ENCODE assay signal across 25 mouse cellular contexts in the genomic region with DNA sequence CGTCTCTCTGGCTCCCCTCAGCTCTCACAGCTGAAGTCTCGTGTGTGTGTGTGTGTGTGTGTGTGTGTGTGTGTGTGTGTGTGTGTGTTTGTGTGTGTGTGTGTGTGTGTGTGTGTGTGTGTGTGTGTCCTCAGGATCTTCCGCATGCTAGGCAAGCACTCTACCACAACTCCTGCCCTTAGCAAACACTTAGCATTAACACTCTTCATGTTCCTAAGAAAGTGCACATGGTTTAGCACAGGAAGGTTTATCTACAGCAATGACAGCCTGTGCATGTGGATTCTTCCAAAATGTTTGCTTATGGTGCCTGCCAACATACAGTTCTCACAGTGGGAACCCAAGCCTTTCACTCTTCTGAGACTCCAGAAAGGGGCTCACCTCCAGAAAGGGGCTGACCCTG. TPM values are rescaled to one million over a fixed set of nuclear protein-coding genes. Genes with fewer than 3 reads are reported as not detected.
DNase-seq lines count a peak whose midpoint lies in the region; ATAC-seq and TF ChIP-seq lines count a peak whose summit lies in the region.
"Had no signal": no experiment of that assay in that cellular context is flagged by ENCODE, and none has a peak within 500 bp of the region (broad histone marks: within the 10 kb centered on the region; RNA-seq: fewer than 3 reads in every experiment).

No protein-coding gene starts in this region.

- WGBS in lung, adult 2 months = 42% methylated on average over 2 of the region's 3 CpGs
- 77% methylated on average over 3 of the region's 3 CpGs for WGBS in intestine, embryonic 16.5 days

- H3K9me3 ChIP-seq in intestine, embryonic 16.5 days (ENCODE audit: control insufficient read depth, low read length) = no peaks in the 10 kb centered on the region
- H3K9me3 ChIP-seq: embryonic facial prominence, embryonic 13.5 days; embryonic facial prominence, embryonic 15.5 days; forebrain, embryonic 10.5 days; forebrain, embryonic 12.5 days; forebrain, embryonic 15.5 days had no signal

- peak; percentile 10 to 14 for DNase-seq in lung, adult 18-20 months
- DNase-seq in lung, adult 2 months = no peak
- peak; percentile 9 for DNase-seq in lung, postnatal 10 days
- peak; percentile 21 for DNase-seq in lung, postnatal 25 days (ENCODE audit: low spot score)
- DNase-seq in lung, postnatal 4 days = peak; percentile 11 to 32
- no peak for DNase-seq in adrenal gland, adult 8-10 months
- DNase-seq: adrenal gland, postnatal 10 days; adrenal gland, postnatal 25 days; cerebellum, adult 11 months; cerebellum, adult 18-20 months; cerebellum, adult 8-10 months; cerebellum, adult 9-11 months; cerebellum, postnatal 14 days; cerebellum, postnatal 36 days; embryo, embryonic 11 days had no signal

- no peaks in the 10 kb centered on the region for H3K36me3 ChIP-seq in intestine, embryonic 16.5 days (ENCODE audit: control insufficient read depth, insufficient read depth, low read length)
- H3K36me3 ChIP-seq: embryonic facial prominence, embryonic 13.5 days; embryonic facial prominence, embryonic 15.5 days; forebrain, embryonic 10.5 days; forebrain, embryonic 12.5 days; forebrain, embryonic 15.5 days had no signal

- no peak for ATAC-seq in intestine, embryonic 16.5 days
- ATAC-seq: activated CD4-positive, CD25-positive, alpha-beta regulatory T cell, adult 4 months; forebrain, embryonic 15.5 days had no signal

- no peak overlapping the region for H3K4me3 ChIP-seq in lung, adult 2 months (replicated peaks; ENCODE audit: extremely low read depth, low read depth, low read length)
- no peak overlapping the region for H3K4me3 ChIP-seq in intestine, embryonic 16.5 days (ENCODE audit: low read length)
- H3K4me3 ChIP-seq: embryonic facial prominence, embryonic 13.5 days; embryonic facial prominence, embryonic 15.5 days; erythroblast, embryonic 14.5 days; forebrain, embryonic 10.5 days; forebrain, embryonic 12.5 days; forebrain, embryonic 15.5 days had no signal

- no peaks in the 10 kb centered on the region for H3K4me1 ChIP-seq in lung, adult 2 months (ENCODE audit: control insufficient read depth, insufficient read depth, low read length)
- H3K4me1 ChIP-seq in intestine, embryonic 16.5 days (ENCODE audit: control insufficient read depth, insufficient read depth, low read length) = peaks cover 7% of the 10 kb centered on the region
- H3K4me1 ChIP-seq: embryonic facial prominence, embryonic 13.5 days; embryonic facial prominence, embryonic 15.5 days; forebrain, embryonic 12.5 days; forebrain, embryonic 15.5 days had no signal

- H3K4me2 ChIP-seq in intestine, embryonic 16.5 days (ENCODE audit: low read depth, low read length) = no peak overlapping the region
- H3K4me2 ChIP-seq: embryonic facial prominence, embryonic 13.5 days; embryonic facial prominence, embryonic 15.5 days; forebrain, embryonic 12.5 days; forebrain, embryonic 15.5 days had no signal

- no peak for TF ChIP-seq CTCF in lung, adult 2 months (IDR thresholded peaks at IDR 0.05; ENCODE audit: insufficient read depth, low read length)

- no peak overlapping the region for H3K9ac ChIP-seq in intestine, embryonic 16.5 days (ENCODE audit: low read depth, low read length)
- H3K9ac ChIP-seq: embryonic facial prominence, embryonic 13.5 days; embryonic facial prominence, embryonic 15.5 days; forebrain, embryonic 12.5 days; forebrain, embryonic 15.5 days had no signal

- H3K27me3 ChIP-seq in intestine, embryonic 16.5 days (replicated peaks; ENCODE audit: control insufficient read depth, insufficient read depth, low read length) = no peaks in the 10 kb centered on the region
- H3K27me3 ChIP-seq: embryonic facial prominence, embryonic 13.5 days; embryonic facial prominence, embryonic 15.5 days; forebrain, embryonic 12.5 days; forebrain, embryonic 15.5 days had no signal

- H3K27ac ChIP-seq in intestine, embryonic 16.5 days (ENCODE audit: low read length) = no peak overlapping the region
- H3K27ac ChIP-seq: embryonic facial prominence, embryonic 13.5 days; embryonic facial prominence, embryonic 15.5 days; forebrain, embryonic 10.5 days; forebrain, embryonic 12.5 days; forebrain, embryonic 15.5 days had no signal

- TF ChIP-seq POLR2A in lung, adult 2 months (IDR thresholded peaks at IDR 0.05; ENCODE audit: borderline replicate concordance, extremely low read depth, low read depth, low read length) = no peak

RNA-seq across cellular contexts. Expression of a gene that starts 49.6 kb away (rescaled TPM):
- 3.4 and 3.5 TPM in 2 replicates for polyA plus RNA-seq in lung, adult 2 months (2012; rRNA removed)
- 1.0 and 1.2 TPM in 2 replicates for polyA plus RNA-seq in intestine, embryonic 16.5 days (2015; fragmentation: Nextera tagmentation; extraction: Ambion mirVana)
- total RNA-seq in adrenal gland, adult 8-10 months (2022) = 10 to 100 TPM; 15.1 to 28.5 (median 23.6) TPM
- total RNA-seq: common myeloid progenitor, adult 5-6 weeks; MEL had no signal
- polyA plus RNA-seq: erythroblast, embryonic 14.5 days had no signal

Comparison
In these comparisons a context has a peak if more than half of its experiments do, and no peak if none do; other contexts are left out.
1. DNase-seq: peak in lung, adult 18-20 months (2 of 2), lung, postnatal 10 days (single experiment), lung, postnatal 25 days (single experiment) and lung, postnatal 4 days (2 of 2); none in lung, adult 2 months (single experiment) and adrenal gland, adult 8-10 months (single experiment).